Mouse (Mus musculus): ENCODE data around the gene Rcor1. TPM values are rescaled to one million over a fixed set of nuclear protein-coding genes. Genes with fewer than 3 reads are reported as not detected.

The Rcor1 gene
- polyA plus RNA-seq, 1 experiment from 2014 or later, result 10.1 TPM

- ATAC-seq (ENCODE audit: low FRiP score), result no peak
These were observed 83.2 kb downstream of the Rcor1 start for GRCm38 (mm10) chr12:111122332-111122852.

GRCm38 (mm10) chr12:111124601-111125260 is 85.6 kb downstream of the Rcor1 start:
- Histone ChIP-seq H3K4me3 (replicated peaks) (no peak overlapping the region), H3K4me1 (peaks cover 4% of the 10 kb centered on the region; the same call in 1 of the 2 replicates), H3K9ac (no peak overlapping the region), H3K9me3 (peaks cover 7% of the 10 kb centered on the region; the same call in 1 of the 2 replicates), H3K36me3 (replicated peaks) (peaks cover under 1% of the 10 kb centered on the region), H3K4me2 (no peak overlapping the region), H3K27ac (no peak overlapping the region), H3K27me3 (no peaks in the 10 kb centered on the region)
- WGBS, result 75% methylated on average over 14 of the region's 14 CpGs
- no peak for ATAC-seq (ENCODE audit: low FRiP score)

More at GRCm38 (mm10) chr12:111122332-111122852, 83.2 kb downstream of the Rcor1 start:
- peaks cover 7% of the 10 kb centered on the region; the same call in 1 of the 2 replicates for H3K9me3 ChIP-seq
- no peaks in the 10 kb centered on the region for H3K27me3 ChIP-seq
- peaks cover 4% of the 10 kb centered on the region; the same call in 1 of the 2 replicates for H3K4me1 ChIP-seq
- H3K9ac ChIP-seq, result no peak overlapping the region
- H3K27ac ChIP-seq, result no peak overlapping the region
- peaks cover 23% of the 10 kb centered on the region for H3K36me3 ChIP-seq (replicated peaks)
- no peak overlapping the region for H3K4me2 ChIP-seq
- no peak overlapping the region for H3K4me3 ChIP-seq (replicated peaks)

DNA sequence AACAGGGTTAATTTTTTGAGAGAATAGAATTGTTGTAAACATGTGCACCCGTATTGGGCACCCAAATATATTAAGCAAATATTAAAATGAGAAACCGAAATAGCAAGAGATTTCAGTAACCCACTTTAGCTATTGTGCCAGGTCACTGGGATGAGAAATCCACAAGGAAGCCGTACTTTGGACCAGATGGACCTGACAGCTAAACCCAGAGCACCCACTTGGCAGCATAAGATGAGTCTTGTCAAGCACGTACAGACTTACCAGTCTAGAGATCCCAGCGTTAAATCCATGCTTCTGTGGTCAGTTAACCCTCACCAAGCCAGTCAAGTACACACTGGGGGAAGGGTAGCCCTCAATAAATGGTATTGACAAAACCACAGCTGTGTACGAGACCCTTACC is 86.5 kb downstream of the Rcor1 start:
- Histone ChIP-seq H3K27ac (no peak overlapping the region), H3K4me3 (replicated peaks) (no peak overlapping the region), H3K4me2 (no peak overlapping the region), H3K4me1 (peaks cover 4% of the 10 kb centered on the region; the same call in 1 of the 2 replicates), H3K27me3 (no peaks in the 10 kb centered on the region), H3K9me3 (peaks cover 7% of the 10 kb centered on the region; the same call in 1 of the 2 replicates), H3K9ac (no peak overlapping the region), H3K36me3 (replicated peaks) (no peaks in the 10 kb centered on the region)
- 80% methylated on average over 6 of the region's 6 CpGs for WGBS
- peak; percentile 33; the same call in 1 of the 2 replicates for ATAC-seq (ENCODE audit: low FRiP score)

- Histone ChIP-seq H3K27me3 (no peaks in the 10 kb centered on the region), H3K36me3 (replicated peaks) (no peaks in the 10 kb centered on the region), H3K4me1 (no peaks in the 10 kb centered on the region), H3K9ac (no peak overlapping the region), H3K9me3 (no peaks in the 10 kb centered on the region), H3K4me3 (replicated peaks) (no peak overlapping the region), H3K4me2 (no peak overlapping the region), H3K27ac (no peak overlapping the region; the same call in 1 of the 2 replicates)
- no peak for ATAC-seq (ENCODE audit: low FRiP score)
- 92% methylated on average over 7 of the region's 7 CpGs for WGBS
These were observed 95.0 kb downstream of the Rcor1 start for GRCm38 (mm10) chr12:111134169-111134568.

GRCm38 (mm10) chr12:111134791-111135733 is 95.9 kb downstream of the Rcor1 start:
- Histone ChIP-seq H3K4me3 (replicated peaks) (no peak overlapping the region), H3K9me3 (no peaks in the 10 kb centered on the region), H3K9ac (no peak overlapping the region), H3K4me1 (no peaks in the 10 kb centered on the region), H3K4me2 (no peak overlapping the region), H3K27me3 (no peaks in the 10 kb centered on the region), H3K27ac (peak overlapping the region; percentile 9; the same call in 1 of the 2 replicates), H3K36me3 (replicated peaks) (no peaks in the 10 kb centered on the region)
- ATAC-seq (ENCODE audit: low FRiP score), result no peak
- 71% methylated on average over 19 of the region's 19 CpGs for WGBS

DNA sequence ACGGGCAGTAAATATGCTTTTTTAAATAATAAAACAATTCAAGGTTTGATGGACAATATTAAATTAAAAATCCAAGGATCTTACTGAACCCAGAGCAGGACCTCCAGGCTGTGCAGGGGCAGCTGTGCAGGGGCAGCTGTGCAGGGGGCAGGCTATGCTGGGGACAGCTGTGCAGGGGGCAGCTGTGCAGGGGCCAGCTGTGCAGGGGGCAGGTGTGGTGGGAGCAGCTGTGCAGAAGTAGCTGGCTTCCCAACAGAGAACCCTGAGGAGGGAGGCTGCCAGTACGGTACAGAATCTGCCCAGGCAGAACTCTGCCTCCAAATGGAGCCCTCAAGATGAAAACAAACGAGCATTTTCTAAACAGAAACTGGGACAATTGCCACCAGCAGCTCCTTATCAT is 96.8 kb downstream of the Rcor1 start:
- Histone ChIP-seq H3K36me3 (replicated peaks) (no peaks in the 10 kb centered on the region), H3K4me2 (no peak overlapping the region), H3K4me1 (no peaks in the 10 kb centered on the region), H3K4me3 (replicated peaks) (no peak overlapping the region), H3K9me3 (no peaks in the 10 kb centered on the region; the same call in 1 of the 2 replicates), H3K27ac (no peak overlapping the region), H3K27me3 (no peaks in the 10 kb centered on the region), H3K9ac (no peak overlapping the region)
- no peak for ATAC-seq (ENCODE audit: low FRiP score)
- WGBS, result 71% methylated on average over 3 of the region's 3 CpGs

- H3K4me2 ChIP-seq, result no peak overlapping the region
- H3K4me1 ChIP-seq, result no peaks in the 10 kb centered on the region
- no peak for ATAC-seq (ENCODE audit: low FRiP score)
- no peak overlapping the region for H3K4me3 ChIP-seq (replicated peaks)
- 64% methylated on average over 2 of the region's 2 CpGs for WGBS
- H3K9ac ChIP-seq, result no peak overlapping the region
- H3K36me3 ChIP-seq (replicated peaks), result no peaks in the 10 kb centered on the region
- H3K9me3 ChIP-seq, result no peaks in the 10 kb centered on the region; the same call in 1 of the 2 replicates
- H3K27ac ChIP-seq, result no peak overlapping the region
- no peaks in the 10 kb centered on the region for H3K27me3 ChIP-seq
These were observed 97.9 kb downstream of the Rcor1 start for GRCm38 (mm10) chr12:111137079-111137478.

DNA sequence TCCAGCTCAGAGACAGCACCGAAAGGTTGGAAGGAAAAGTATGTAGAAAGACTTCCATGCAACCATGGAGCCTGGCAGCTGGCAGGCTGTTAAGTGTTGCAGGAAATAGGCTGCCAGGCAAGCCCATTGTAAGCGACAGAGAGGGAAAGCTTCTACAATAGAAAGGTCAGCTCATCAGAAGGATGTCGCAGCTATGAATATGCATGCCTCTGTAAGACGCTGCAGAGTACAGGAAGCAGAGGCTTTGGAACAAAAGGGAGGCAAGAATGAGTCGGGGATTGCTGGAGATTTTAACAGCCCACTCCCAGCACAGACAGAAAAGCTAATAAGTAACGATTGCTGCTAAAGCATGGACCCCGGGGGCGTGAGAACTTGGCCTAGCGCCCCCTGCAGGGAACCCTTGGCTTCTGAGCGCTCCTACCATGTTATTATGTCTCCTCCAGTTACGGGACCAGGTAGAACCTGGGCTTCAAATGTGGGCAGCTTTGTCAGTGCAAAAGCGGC is 103.9 kb downstream of the Rcor1 start:
- WGBS, result 8% methylated on average over 12 of the region's 12 CpGs
- no peak overlapping the region for H3K4me3 ChIP-seq (replicated peaks)
- H3K4me1 ChIP-seq, result peaks cover 38% of the 10 kb centered on the region
- H3K36me3 ChIP-seq (replicated peaks), result no peaks in the 10 kb centered on the region
- H3K9me3 ChIP-seq, result no peaks in the 10 kb centered on the region; the same call in 1 of the 2 replicates
- 0 out of 2 replicates have a peak, but pooled peaks cover 6% of the 10 kb centered on the region for H3K27me3 ChIP-seq
- peak; percentile 87 for ATAC-seq (ENCODE audit: low FRiP score)
- H3K4me2 ChIP-seq, result peak overlapping the region; percentile 40
- peak overlapping the region; percentile 25; the same call in 1 of the 2 replicates for H3K9ac ChIP-seq
- peak overlapping the region; percentile 90 for H3K27ac ChIP-seq

- Histone ChIP-seq H3K4me3 (replicated peaks) (no peak overlapping the region), H3K9me3 (no peaks in the 10 kb centered on the region; the same call in 1 of the 2 replicates), H3K9ac (peak overlapping the region; percentile 25; the same call in 1 of the 2 replicates), H3K4me2 (peak overlapping the region; percentile 40), H3K36me3 (replicated peaks) (no peaks in the 10 kb centered on the region), H3K4me1 (peaks cover 38% of the 10 kb centered on the region), H3K27me3 (0 out of 2 replicates have a peak, but pooled peaks cover 6% of the 10 kb centered on the region), H3K27ac (peak overlapping the region; percentile 90)
- peak; percentile 44 for ATAC-seq (ENCODE audit: low FRiP score)
- WGBS, result 64% methylated on average over 16 of the region's 16 CpGs
These were observed 104.4 kb downstream of the Rcor1 start for GRCm38 (mm10) chr12:111143509-111144063.

- WGBS, result 97% methylated on average over 2 of the region's 2 CpGs
- no peak overlapping the region for H3K27ac ChIP-seq
These were observed 105.4 kb downstream of the Rcor1 start for GRCm38 (mm10) chr12:111144598-111144997.

DNA sequence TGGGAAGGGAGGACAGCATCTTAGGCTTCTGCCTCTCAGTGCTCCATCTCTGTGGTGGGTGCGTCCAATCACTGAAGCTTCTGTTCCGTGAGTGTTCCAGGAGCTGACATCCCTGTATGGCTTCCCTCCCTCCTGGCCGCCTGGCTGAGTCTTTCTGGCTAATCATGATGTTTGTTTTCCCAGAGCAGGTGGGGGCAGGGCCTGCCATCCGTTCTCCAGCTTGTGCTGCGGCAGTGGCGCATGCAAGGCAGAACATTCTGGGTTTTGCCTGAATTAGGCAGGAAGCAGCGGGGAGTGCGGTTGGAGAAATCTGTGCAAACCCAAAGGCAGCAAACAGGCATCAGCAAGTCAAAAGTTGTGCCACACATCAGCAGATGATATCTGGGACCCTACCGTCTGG is 106.1 kb downstream of the Rcor1 start:
- WGBS, result 61% methylated on average over 9 of the region's 9 CpGs
- H3K27ac ChIP-seq, result peak overlapping the region; percentile 26; the same call in 1 of the 2 replicates
- H3K36me3 ChIP-seq (replicated peaks), result no peaks in the 10 kb centered on the region
- H3K9me3 ChIP-seq, result no peaks in the 10 kb centered on the region; the same call in 1 of the 2 replicates
- H3K27me3 ChIP-seq, result 0 out of 2 replicates have a peak, but pooled peaks cover 6% of the 10 kb centered on the region
- ATAC-seq (ENCODE audit: low FRiP score), result no peak
- peak overlapping the region; percentile 9; the same call in 1 of the 2 replicates for H3K9ac ChIP-seq
- no peak overlapping the region for H3K4me3 ChIP-seq (replicated peaks)
- no peak overlapping the region for H3K4me2 ChIP-seq
- H3K4me1 ChIP-seq, result peaks cover 38% of the 10 kb centered on the region

More at GRCm38 (mm10) chr12:111144598-111144997, 105.4 kb downstream of the Rcor1 start:
- no peak overlapping the region; the same call in 1 of the 2 replicates for H3K4me2 ChIP-seq
- H3K4me1 ChIP-seq, result peaks cover 38% of the 10 kb centered on the region
- 0 out of 2 replicates have a peak, but pooled peaks cover 6% of the 10 kb centered on the region for H3K27me3 ChIP-seq
- H3K4me3 ChIP-seq (replicated peaks), result no peak overlapping the region
- H3K36me3 ChIP-seq (replicated peaks), result no peaks in the 10 kb centered on the region
- ATAC-seq (ENCODE audit: low FRiP score), result no peak
- H3K9ac ChIP-seq, result no peak overlapping the region
- H3K9me3 ChIP-seq, result no peaks in the 10 kb centered on the region; the same call in 1 of the 2 replicates

Data from forebrain, embryonic 12.5 days (tissue).